Comparison of ENCODE assay signal across 14 mouse cellular contexts in the genomic region with DNA sequence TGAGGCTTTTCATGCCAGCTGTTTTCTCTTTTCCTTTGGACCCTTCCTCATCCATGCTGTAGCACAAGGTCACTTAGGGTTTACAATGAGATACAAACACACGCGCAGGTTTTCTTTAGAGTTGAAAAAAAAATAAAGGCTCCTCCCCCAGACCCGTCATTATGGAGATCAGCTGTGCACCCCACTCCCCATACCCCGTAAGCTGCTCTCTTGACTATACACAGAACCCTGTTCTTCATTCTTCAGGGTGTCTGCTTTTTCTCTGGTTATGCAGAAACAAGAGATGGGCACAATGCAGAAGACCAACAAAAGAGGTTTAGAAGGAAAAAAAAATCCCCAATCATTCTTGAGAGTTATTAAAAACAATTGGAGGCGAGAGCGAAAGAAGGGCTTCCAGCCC. TPM values are rescaled to one million over a fixed set of nuclear protein-coding genes. Genes with fewer than 3 reads are reported as not detected.
DNase-seq lines count a peak whose midpoint lies in the region; ATAC-seq and TF ChIP-seq lines count a peak whose summit lies in the region.
"Had no signal": no experiment of that assay in that cellular context is flagged by ENCODE, and none has a peak within 500 bp of the region (broad histone marks: within the 10 kb centered on the region; RNA-seq: fewer than 3 reads in every experiment).

No protein-coding gene starts in this region.

- TF ChIP-seq CTCF in forebrain, postnatal 0 days (IDR thresholded peaks at IDR 0.05; ENCODE audit: low read depth), result no peak

- DNase-seq in forebrain, postnatal 0 days, result no peak
- no peak for DNase-seq in neural tube, embryonic 10.5 days (ENCODE audit: extremely low spot score, low spot score)
- DNase-seq in midbrain, embryonic 14.5 days, result no peak
- DNase-seq in kidney, postnatal 25 days, result no peak
- DNase-seq: cerebellum, adult 9-11 months; embryo, embryonic 11 days; liver, embryonic 13.5 days; thymus, adult 2 months had no signal

- ATAC-seq in forebrain, embryonic 12.5 days (ENCODE audit: low FRiP score), result 0 out of 2 replicates have a peak, but pooled peaks have one; percentile 36
- ATAC-seq in forebrain, postnatal 0 days, result no peak
- ATAC-seq in neural tube, embryonic 12.5 days (ENCODE audit: low FRiP score, low read depth), result no peak
- ATAC-seq in hindbrain, embryonic 12.5 days (ENCODE audit: low FRiP score), result peak; percentile 35; the same call in 1 of the 2 replicates
- ATAC-seq in midbrain, embryonic 14.5 days (ENCODE audit: low FRiP score, low TSS enrichment), result no peak; the same call in 1 of the 2 replicates
- no peak for ATAC-seq in erythroid progenitor cell, adult 5-6 weeks (replicated peaks; ENCODE audit: low FRiP score, poor library complexity, severe bottlenecking)

- H3K4me2 ChIP-seq in forebrain, embryonic 12.5 days, result peak overlapping the region; percentile 3; the same call in 1 of the 2 replicates
- H3K4me2 ChIP-seq in forebrain, postnatal 0 days (ENCODE audit: low read depth), result no peak overlapping the region
- H3K4me2 ChIP-seq in neural tube, embryonic 12.5 days (replicated peaks), result 0 out of 2 replicates have a peak overlapping the region, but pooled peaks have one; percentile 22
- H3K4me2 ChIP-seq in hindbrain, embryonic 12.5 days (replicated peaks), result peak overlapping the region; percentile 17; the same call in 1 of the 2 replicates
- peak overlapping the region; percentile 38 for H3K4me2 ChIP-seq in midbrain, embryonic 14.5 days (ENCODE audit: low read length)
- H3K4me2 ChIP-seq: heart, embryonic 15.5 days; liver, embryonic 13.5 days had no signal

- peaks cover 81% of the 10 kb centered on the region for H3K27me3 ChIP-seq in forebrain, embryonic 12.5 days
- H3K27me3 ChIP-seq in forebrain, postnatal 0 days (ENCODE audit: insufficient read depth, low read length), result peaks cover 44% of the 10 kb centered on the region
- H3K27me3 ChIP-seq in neural tube, embryonic 12.5 days (replicated peaks), result no peaks in the 10 kb centered on the region
- H3K27me3 ChIP-seq in hindbrain, embryonic 12.5 days, result peaks cover 17% of the 10 kb centered on the region
- peaks cover 6% of the 10 kb centered on the region; the same call in 1 of the 2 replicates for H3K27me3 ChIP-seq in midbrain, embryonic 14.5 days (ENCODE audit: control insufficient read depth, insufficient read depth, low read length)
- H3K27me3 ChIP-seq: heart, embryonic 15.5 days; liver, embryonic 13.5 days had no signal

- H3K9me3 ChIP-seq in forebrain, embryonic 12.5 days, result no peaks in the 10 kb centered on the region
- H3K9me3 ChIP-seq in forebrain, postnatal 0 days (ENCODE audit: low read length), result no peaks in the 10 kb centered on the region
- no peaks in the 10 kb centered on the region for H3K9me3 ChIP-seq in neural tube, embryonic 12.5 days
- no peaks in the 10 kb centered on the region for H3K9me3 ChIP-seq in hindbrain, embryonic 12.5 days (replicated peaks)
- no peaks in the 10 kb centered on the region for H3K9me3 ChIP-seq in midbrain, embryonic 14.5 days (ENCODE audit: control insufficient read depth, low read length)
- H3K9me3 ChIP-seq: heart, embryonic 15.5 days; liver, embryonic 13.5 days had no signal

- H3K4me1 ChIP-seq in forebrain, embryonic 12.5 days, result peaks cover 34% of the 10 kb centered on the region
- H3K4me1 ChIP-seq in forebrain, postnatal 0 days (ENCODE audit: insufficient read depth), result no peaks in the 10 kb centered on the region; the same call in 1 of the 2 replicates
- peaks cover 30% of the 10 kb centered on the region for H3K4me1 ChIP-seq in neural tube, embryonic 12.5 days
- H3K4me1 ChIP-seq in hindbrain, embryonic 12.5 days, result peaks cover 31% of the 10 kb centered on the region
- H3K4me1 ChIP-seq in midbrain, embryonic 14.5 days (ENCODE audit: control insufficient read depth, insufficient read depth, low read length), result peaks cover 26% of the 10 kb centered on the region
- H3K4me1 ChIP-seq: liver, embryonic 13.5 days had no signal

- H3K27ac ChIP-seq in forebrain, embryonic 12.5 days, result peak overlapping the region; percentile 19; the same call in 1 of the 2 replicates
- no peak overlapping the region for H3K27ac ChIP-seq in forebrain, postnatal 0 days (ENCODE audit: low read depth, low read length)
- no peak overlapping the region for H3K27ac ChIP-seq in neural tube, embryonic 12.5 days
- no peak overlapping the region; the same call in 1 of the 2 replicates for H3K27ac ChIP-seq in hindbrain, embryonic 12.5 days
- no peak overlapping the region for H3K27ac ChIP-seq in midbrain, embryonic 14.5 days (replicated peaks; ENCODE audit: low read depth, low read length)
- H3K27ac ChIP-seq: heart, embryonic 15.5 days; liver, embryonic 13.5 days had no signal

- H3K9ac ChIP-seq in forebrain, embryonic 12.5 days, result no peak overlapping the region
- H3K9ac ChIP-seq in forebrain, postnatal 0 days, result no peak overlapping the region
- H3K9ac ChIP-seq in neural tube, embryonic 12.5 days, result no peak overlapping the region
- H3K9ac ChIP-seq in hindbrain, embryonic 12.5 days, result no peak overlapping the region
- no peak overlapping the region for H3K9ac ChIP-seq in midbrain, embryonic 14.5 days (replicated peaks; ENCODE audit: low read length)
- H3K9ac ChIP-seq: heart, embryonic 15.5 days; liver, embryonic 13.5 days had no signal

- 19% methylated on average over 6 of the region's 6 CpGs for WGBS in forebrain, embryonic 12.5 days
- WGBS in forebrain, postnatal 0 days, result 28% methylated on average over 6 of the region's 6 CpGs
- 42% methylated on average over 6 of the region's 6 CpGs for WGBS in neural tube, embryonic 12.5 days
- 29% methylated on average over 6 of the region's 6 CpGs for WGBS in hindbrain, embryonic 12.5 days
- 14% methylated on average over 6 of the region's 6 CpGs for WGBS in midbrain, embryonic 14.5 days

- H3K36me3 ChIP-seq in forebrain, embryonic 12.5 days (replicated peaks), result no peaks in the 10 kb centered on the region
- no peaks in the 10 kb centered on the region for H3K36me3 ChIP-seq in forebrain, postnatal 0 days (ENCODE audit: insufficient read depth)
- H3K36me3 ChIP-seq in neural tube, embryonic 12.5 days, result no peaks in the 10 kb centered on the region
- no peaks in the 10 kb centered on the region for H3K36me3 ChIP-seq in hindbrain, embryonic 12.5 days
- H3K36me3 ChIP-seq in midbrain, embryonic 14.5 days (ENCODE audit: control insufficient read depth, insufficient read depth, low read length), result no peaks in the 10 kb centered on the region
- H3K36me3 ChIP-seq: heart, embryonic 15.5 days; liver, embryonic 13.5 days had no signal

- H3K4me3 ChIP-seq in forebrain, embryonic 12.5 days (replicated peaks), result no peak overlapping the region
- H3K4me3 ChIP-seq in forebrain, postnatal 0 days (ENCODE audit: low read depth, low read length), result no peak overlapping the region
- H3K4me3 ChIP-seq in neural tube, embryonic 12.5 days, result no peak overlapping the region
- H3K4me3 ChIP-seq in hindbrain, embryonic 12.5 days, result no peak overlapping the region
- H3K4me3 ChIP-seq in midbrain, embryonic 14.5 days (replicated peaks; ENCODE audit: low read depth, low read length), result no peak overlapping the region
- H3K4me3 ChIP-seq: heart, embryonic 15.5 days; liver, embryonic 13.5 days had no signal

RNA-seq across cellular contexts. Expression of gene Lrmda, which starts 16.8 kb away (rescaled TPM):
- polyA plus RNA-seq in forebrain, embryonic 12.5 days (2016; fragmentation: Nextera tagmentation; extraction: Ambion mirVana), result 0.22 TPM in 1 of 2 replicates, not detected in the other
- 0.15 TPM in 1 of 2 replicates, not detected in the other for total RNA-seq in forebrain, postnatal 0 days (2014; rRNA removed)
- polyA plus RNA-seq in forebrain, postnatal 0 days (2015; fragmentation: Nextera tagmentation; extraction: Ambion mirVana), result 0.18 and 0.28 TPM in 2 replicates
- 0.33 and 0.40 TPM in 2 replicates for polyA plus RNA-seq in neural tube, embryonic 12.5 days (2016; fragmentation: Nextera tagmentation; extraction: Ambion mirVana)
- 0.53 and 0.83 TPM in 2 replicates for polyA plus RNA-seq in hindbrain, embryonic 12.5 days (2016; fragmentation: Nextera tagmentation; extraction: Ambion mirVana)
- 0.42 TPM in 1 of 2 replicates, not detected in the other for polyA plus RNA-seq in midbrain, embryonic 14.5 days (2014; fragmentation: Nextera tagmentation; extraction: Ambion mirVana)
- total RNA-seq in erythroid progenitor cell, adult 5-6 weeks (2015; ENCODE audit: low replicate concordance), result 12.2 TPM in 1 of 2 replicates, not detected in the other
- not detected in 2 replicates for total RNA-seq in erythroid progenitor cell, adult 5-6 weeks (2017; ENCODE audit: low replicate concordance)
- polyA plus RNA-seq: small intestine, adult 2 months had no signal

RNA-seq across cellular contexts. Expression of gene Zfp503, which starts 46.9 kb away (rescaled TPM):
- polyA plus RNA-seq in forebrain, embryonic 12.5 days (2016; fragmentation: Nextera tagmentation; extraction: Ambion mirVana), result 10.9 and 13.8 TPM in 2 replicates
- total RNA-seq in forebrain, postnatal 0 days (2014; rRNA removed), result 7.7 and 8.7 TPM in 2 replicates
- 3.9 and 5.0 TPM in 2 replicates for polyA plus RNA-seq in forebrain, postnatal 0 days (2015; fragmentation: Nextera tagmentation; extraction: Ambion mirVana)
- 44.1 and 44.4 TPM in 2 replicates for polyA plus RNA-seq in neural tube, embryonic 12.5 days (2016; fragmentation: Nextera tagmentation; extraction: Ambion mirVana)
- 39.0 and 45.6 TPM in 2 replicates for polyA plus RNA-seq in hindbrain, embryonic 12.5 days (2016; fragmentation: Nextera tagmentation; extraction: Ambion mirVana)
- polyA plus RNA-seq in midbrain, embryonic 14.5 days (2014; fragmentation: Nextera tagmentation; extraction: Ambion mirVana), result 4.4 and 5.0 TPM in 2 replicates
- not detected in 2 replicates for total RNA-seq in erythroid progenitor cell, adult 5-6 weeks (2015; ENCODE audit: low replicate concordance)
- not detected in 2 replicates for total RNA-seq in erythroid progenitor cell, adult 5-6 weeks (2017; ENCODE audit: low replicate concordance)

Comparison
In these comparisons a context has a peak if more than half of its experiments do, and no peak if none do; other contexts are left out.
1. ATAC-seq: peak in forebrain, embryonic 12.5 days (single experiment) and hindbrain, embryonic 12.5 days (single experiment); none in forebrain, postnatal 0 days (single experiment), neural tube, embryonic 12.5 days (single experiment), midbrain, embryonic 14.5 days (single experiment) and erythroid progenitor cell, adult 5-6 weeks (single experiment).